Mouse (Mus musculus) myocyte (in vitro differentiated cells): Measurements from ENCODE around the gene Selenom.

ENCODE experiments used
- E2F4 ChIP-seq: IDR thresholded peaks from one replicate; pipeline ENCODE4 v1.6.1; 2011; ENCODE audit warnings: mild to moderate bottlenecking, control low read depth, moderate library complexity; ENCODE audit not compliant: insufficient read depth
- MYOD1 ChIP-seq, 3 experiments: IDR thresholded peaks; one replicate each; pipeline ENCODE4 v1.6.1; 2011; ENCODE audit warnings: control low read depth in 2 of 3, low read depth in 2 of 3, mild to moderate bottlenecking in 2 of 3, moderate library complexity in 1 of 3; ENCODE audit not compliant: insufficient read length in 2 of 3, control insufficient read depth in 1 of 3
- POLR2A ChIP-seq: IDR thresholded peaks from one replicate; pipeline ENCODE4 v1.6.1; 2011; ENCODE audit warnings: low read depth, mild to moderate bottlenecking, control low read depth, moderate library complexity; ENCODE audit not compliant: insufficient read length
- USF1 ChIP-seq: IDR thresholded peaks from one replicate; pipeline ENCODE4 v1.6.1; 2011; ENCODE audit warnings: low read depth, mild to moderate bottlenecking, control low read depth, moderate library complexity

GRCm38 (mm10) chr11:3563853-3564252, 49.4 kb downstream of the Selenom start:
- TF ChIP-seq POLR2A = no peak
- TF ChIP-seq E2F4 = no peak
- no peak for TF ChIP-seq USF1
- TF ChIP-seq MYOD1 (IDR thresholded peaks at IDR 0.05; ENCODE audit: control insufficient read depth in 1 of 3, insufficient read length in 2 of 3, low read depth in 2 of 3) = no peak
